Mouse (Mus musculus) hindbrain, embryonic 15.5 days (tissue): ENCODE measurements around the gene Gm26938. TPM values are rescaled to one million over a fixed set of nuclear protein-coding genes. Genes with fewer than 3 reads are reported as not detected.

Experiments
- ATAC-seq: fragments of 200-750 bp; cut with Nextera tagmentation; 2 replicates; pipeline ENCODE4 v1.8.0; 2017; ENCODE audit warnings: low read depth, moderate number of reproducible peaks, moderate TSS enrichment; ENCODE audit not compliant: low FRiP score
- H3K27ac ChIP-seq: fragments of 300-500 bp; sonication (generic); replicated peaks from 2 replicates; pipeline ENCODE4 v1.5.1; 2015; ENCODE audit warnings: mild to moderate bottlenecking, inconsistent platforms
- H3K27me3 ChIP-seq: fragments of 300-500 bp; sonication (generic); 2 replicates; pipeline ENCODE4 v1.6.1; 2015; ENCODE audit warnings: control low read depth, inconsistent platforms
- H3K36me3 ChIP-seq: fragments of 300-500 bp; sonication (generic); 2 replicates; pipeline ENCODE4 v1.6.1; 2015; ENCODE audit warnings: control low read depth, inconsistent platforms
- H3K4me1 ChIP-seq: fragments of 300-500 bp; sonication (generic); replicated peaks from 2 replicates; pipeline ENCODE4 v1.6.1; 2015; ENCODE audit warnings: control low read depth, inconsistent platforms
- H3K4me2 ChIP-seq: fragments of 300-500 bp; sonication (generic); 2 replicates; pipeline ENCODE4 v1.6.1; 2015; ENCODE audit warnings: moderate library complexity, mild to moderate bottlenecking, inconsistent platforms
- H3K4me3 ChIP-seq: fragments of 300-500 bp; sonication (generic); 2 replicates; pipeline ENCODE4 v1.5.1; 2015; ENCODE audit warnings: mild to moderate bottlenecking, inconsistent platforms
- H3K9ac ChIP-seq: fragments of 300-500 bp; sonication (generic); 2 replicates; pipeline ENCODE4 v1.6.1; 2015; ENCODE audit warnings: inconsistent platforms
- H3K9me3 ChIP-seq: fragments of 300-500 bp; sonication (generic); 2 replicates; pipeline ENCODE4 v1.6.1; 2016; ENCODE audit warnings: control low read depth, inconsistent platforms
- WGBS: fragments of 180-500 bp; shearing (Covaris S2); methylation state at CpG from one replicate; pipeline ENCODE4 v1.1.7; 2015; 5-methylcytosine and 5-hydroxymethylcytosine counted together
- polyA plus RNA-seq: library from polyadenylated mRNA; unstranded; fragments of >200 nt; fragmentation: Nextera tagmentation; extraction: Ambion mirVana; gene quantifications from 2 replicates; pipeline ENCODE4 v1.2.1, GENCODE M21; 2015

Gene Gm26938
- polyA plus RNA-seq, 1 experiment from 2014 or later, result not detected

DNA sequence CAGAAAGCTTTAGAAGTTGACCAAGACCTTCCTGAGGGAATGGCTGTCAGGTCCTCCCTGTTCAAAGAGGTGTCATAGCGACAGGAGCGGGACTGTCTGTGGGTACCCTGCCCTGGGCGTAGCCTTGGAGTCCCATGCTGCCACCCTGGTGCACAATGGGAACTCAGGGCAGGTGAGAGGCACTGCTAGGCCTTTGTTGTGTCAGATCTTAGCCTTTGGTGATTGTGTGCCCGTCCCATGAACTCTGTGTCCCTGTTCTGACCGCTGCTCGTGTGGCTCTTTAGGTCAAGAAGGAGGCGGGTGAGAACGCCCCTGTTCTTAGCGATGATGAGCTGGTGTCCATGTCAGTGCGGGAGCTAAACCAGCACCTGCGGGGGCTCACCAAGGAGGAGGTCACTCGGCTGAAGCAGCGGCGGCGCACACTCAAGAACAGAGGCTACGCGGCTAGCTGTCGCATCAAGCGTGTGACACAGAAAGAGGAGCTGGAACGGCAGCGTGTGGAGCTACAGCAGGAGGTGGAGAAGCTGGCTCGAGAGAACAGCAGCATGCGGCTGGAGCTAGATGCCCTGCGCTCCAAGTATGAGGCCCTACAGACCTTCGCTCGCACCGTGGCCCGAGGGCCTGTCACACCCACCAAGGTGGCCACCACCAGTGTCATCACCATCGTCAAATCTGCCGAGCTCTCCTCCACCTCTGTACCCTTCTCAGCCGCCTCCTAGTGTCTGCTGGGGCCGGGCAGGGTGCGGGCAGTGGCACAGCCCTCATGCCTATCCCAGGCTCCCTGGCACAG, 26.2 kb downstream of the Gm26938 start:
- H3K9me3 ChIP-seq, result no peaks in the 10 kb centered on the region
- H3K4me2 ChIP-seq, result no peak overlapping the region
- H3K4me3 ChIP-seq, result no peak overlapping the region
- peaks cover 15% of the 10 kb centered on the region; the same call in 1 of the 2 replicates for H3K36me3 ChIP-seq
- no peak overlapping the region for H3K27ac ChIP-seq
- WGBS, result 90% methylated on average over 32 of the region's 33 CpGs
- no peak overlapping the region for H3K9ac ChIP-seq
- H3K27me3 ChIP-seq, result no peaks in the 10 kb centered on the region
- peaks cover 48% of the 10 kb centered on the region for H3K4me1 ChIP-seq
- no peak for ATAC-seq

DNA sequence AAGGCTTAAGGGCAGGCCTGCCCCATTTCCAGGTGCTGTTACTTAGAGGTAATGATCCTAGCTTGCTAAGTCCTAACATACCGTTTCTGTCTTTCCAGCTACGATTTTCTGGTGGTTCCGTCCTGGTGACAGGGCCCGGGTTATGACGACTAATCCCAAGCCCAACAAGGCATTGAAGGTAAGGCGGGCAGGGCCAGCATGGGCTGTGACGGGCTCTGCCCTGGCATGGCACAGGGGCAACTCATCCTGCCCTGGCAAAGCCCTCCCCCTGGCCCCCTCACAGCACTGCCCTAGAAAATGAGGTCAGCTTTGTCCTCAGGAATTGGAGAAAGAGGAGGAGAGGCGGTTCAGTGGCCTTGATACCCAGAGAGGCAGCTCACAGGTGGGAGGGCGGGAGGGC, 27.2 kb downstream of the Gm26938 start:
- Histone ChIP-seq H3K27me3 (no peaks in the 10 kb centered on the region), H3K4me2 (peak overlapping the region; percentile 59), H3K4me3 (no peak overlapping the region), H3K9me3 (no peaks in the 10 kb centered on the region), H3K36me3 (peaks cover 15% of the 10 kb centered on the region; the same call in 1 of the 2 replicates), H3K9ac (no peak overlapping the region), H3K4me1 (peaks cover 47% of the 10 kb centered on the region), H3K27ac (no peak overlapping the region)
- WGBS, result 88% methylated on average over 9 of the region's 9 CpGs
- no peak for ATAC-seq

GRCm38 (mm10) chr5:139798168-139798900, 27.9 kb downstream of the Gm26938 start:
- H3K4me1 ChIP-seq, result peaks cover 45% of the 10 kb centered on the region
- peak overlapping the region; percentile 39 for H3K9ac ChIP-seq
- H3K4me2 ChIP-seq, result peak overlapping the region; percentile 59
- H3K4me3 ChIP-seq, result peak overlapping the region; percentile 29
- 29% methylated on average over 12 of the region's 12 CpGs for WGBS
- peak overlapping the region; percentile 87 for H3K27ac ChIP-seq
- 0 out of 2 replicates have a peak, but pooled peaks cover 5% of the 10 kb centered on the region for H3K27me3 ChIP-seq
- peak; percentile 56 for ATAC-seq
- H3K9me3 ChIP-seq, result no peaks in the 10 kb centered on the region
- peaks cover 15% of the 10 kb centered on the region; the same call in 1 of the 2 replicates for H3K36me3 ChIP-seq

DNA sequence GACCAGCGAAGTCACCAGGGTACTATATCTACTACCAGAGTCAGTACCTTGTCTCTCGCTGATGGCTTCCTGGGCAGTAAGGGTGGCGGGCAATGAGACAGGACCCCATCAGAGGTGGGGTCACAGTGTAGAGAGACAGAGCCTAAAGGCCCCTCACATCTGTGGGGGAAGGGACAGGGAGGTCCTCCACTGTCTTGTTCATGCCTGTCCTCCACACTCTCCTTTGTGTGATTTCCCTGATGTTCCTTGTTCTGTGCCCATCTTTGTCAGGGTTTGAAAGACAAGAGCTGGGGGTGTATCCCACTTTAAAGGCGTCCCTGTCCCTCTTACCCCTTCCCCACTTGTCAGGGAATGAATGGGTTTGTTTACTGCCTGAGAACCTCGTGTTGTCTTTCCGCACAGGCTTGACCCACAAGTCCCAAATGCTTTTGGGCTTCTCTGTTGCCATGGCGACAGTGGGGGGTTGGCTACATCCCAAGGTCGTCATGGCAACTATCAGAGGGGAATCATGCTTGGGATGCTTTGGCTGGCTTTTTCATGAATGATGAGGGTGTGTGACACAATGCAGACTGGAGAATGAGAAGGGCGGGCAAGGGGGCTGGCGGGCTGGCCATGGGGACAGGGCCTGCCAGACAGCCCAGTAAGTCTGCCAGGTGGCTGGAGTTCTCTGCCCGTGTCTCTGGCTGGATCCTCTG, 28.6 kb downstream of the Gm26938 start:
- Histone ChIP-seq H3K27me3 (0 out of 2 replicates have a peak, but pooled peaks cover 5% of the 10 kb centered on the region), H3K4me2 (peak overlapping the region; percentile 59)
- WGBS, result 13% methylated on average over 11 of the region's 11 CpGs

GRCm38 (mm10) chr5:139796900-139797299, 29.3 kb downstream of the Gm26938 start:
- H3K4me2 ChIP-seq, result peak overlapping the region; percentile 59
- no peak overlapping the region; the same call in 1 of the 2 replicates for H3K9ac ChIP-seq
- peaks cover 15% of the 10 kb centered on the region; the same call in 1 of the 2 replicates for H3K36me3 ChIP-seq
- peak; percentile 17 for ATAC-seq
- 17% methylated on average over 13 of the region's 13 CpGs for WGBS
- peak overlapping the region; percentile 87 for H3K27ac ChIP-seq
- no peaks in the 10 kb centered on the region for H3K9me3 ChIP-seq
- H3K27me3 ChIP-seq, result 0 out of 2 replicates have a peak, but pooled peaks cover 5% of the 10 kb centered on the region
- H3K4me3 ChIP-seq, result no peak overlapping the region
- peaks cover 58% of the 10 kb centered on the region for H3K4me1 ChIP-seq

More for the DNA sequence above, 28.6 kb downstream of the Gm26938 start:
- Histone ChIP-seq H3K4me3 (peak overlapping the region; percentile 29), H3K9me3 (no peaks in the 10 kb centered on the region), H3K4me1 (peaks cover 51% of the 10 kb centered on the region), H3K36me3 (peaks cover 15% of the 10 kb centered on the region; the same call in 1 of the 2 replicates), H3K9ac (peak overlapping the region; percentile 39), H3K27ac (peak overlapping the region; percentile 87)
- ATAC-seq, result peak; percentile 88

- Histone ChIP-seq H3K4me1 (peaks cover 62% of the 10 kb centered on the region), H3K9me3 (no peaks in the 10 kb centered on the region), H3K4me3 (no peak overlapping the region), H3K4me2 (no peak overlapping the region), H3K27ac (no peak overlapping the region), H3K27me3 (0 out of 2 replicates have a peak, but pooled peaks cover 5% of the 10 kb centered on the region), H3K36me3 (peaks cover 15% of the 10 kb centered on the region; the same call in 1 of the 2 replicates), H3K9ac (no peak overlapping the region)
- WGBS, result 75% methylated on average over 9 of the region's 9 CpGs
- ATAC-seq, result no peak
Measured at GRCm38 (mm10) chr5:139796001-139796620, 30.1 kb downstream of the Gm26938 start.

DNA sequence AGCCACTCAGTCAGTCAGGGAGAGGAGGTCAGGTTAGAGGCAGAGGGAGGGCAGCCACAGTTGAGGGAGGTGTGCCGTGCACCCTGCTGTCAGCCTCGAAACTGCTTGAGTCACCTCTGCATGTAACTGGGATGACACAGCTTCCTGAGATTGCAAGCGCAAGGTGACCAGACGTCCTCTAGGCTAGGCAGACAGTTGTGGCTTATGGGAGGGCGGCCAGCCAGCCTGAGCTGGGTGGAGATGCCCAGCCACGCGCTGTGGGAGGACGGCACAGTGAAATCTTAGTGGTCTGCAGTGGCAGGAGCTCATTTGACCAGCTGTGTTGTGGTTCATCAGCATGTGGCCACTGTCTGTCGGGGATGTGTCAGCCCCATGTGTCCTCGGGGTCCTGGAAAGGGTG, 31.3 kb downstream of the Gm26938 start:
- H3K9me3 ChIP-seq, result no peaks in the 10 kb centered on the region
- peaks cover 62% of the 10 kb centered on the region for H3K4me1 ChIP-seq
- no peak overlapping the region for H3K9ac ChIP-seq
- 61% methylated on average over 10 of the region's 10 CpGs for WGBS
- no peak overlapping the region for H3K27ac ChIP-seq
- H3K36me3 ChIP-seq, result 0 out of 2 replicates have a peak, but pooled peaks cover 5% of the 10 kb centered on the region
- H3K4me2 ChIP-seq, result no peak overlapping the region
- no peak for ATAC-seq
- H3K27me3 ChIP-seq, result 0 out of 2 replicates have a peak, but pooled peaks cover 5% of the 10 kb centered on the region
- no peak overlapping the region for H3K4me3 ChIP-seq

GRCm38 (mm10) chr5:139794137-139794536, 32.1 kb downstream of the Gm26938 start:
- no peaks in the 10 kb centered on the region for H3K36me3 ChIP-seq
- 0 out of 2 replicates have a peak, but pooled peaks cover 5% of the 10 kb centered on the region for H3K27me3 ChIP-seq
- no peak overlapping the region for H3K4me2 ChIP-seq
- H3K9ac ChIP-seq, result no peak overlapping the region
- WGBS, result 95% methylated on average over 5 of the region's 5 CpGs
- no peaks in the 10 kb centered on the region for H3K9me3 ChIP-seq
- no peak overlapping the region for H3K27ac ChIP-seq
- ATAC-seq, result no peak
- H3K4me1 ChIP-seq, result peaks cover 56% of the 10 kb centered on the region
- H3K4me3 ChIP-seq, result no peak overlapping the region

DNA sequence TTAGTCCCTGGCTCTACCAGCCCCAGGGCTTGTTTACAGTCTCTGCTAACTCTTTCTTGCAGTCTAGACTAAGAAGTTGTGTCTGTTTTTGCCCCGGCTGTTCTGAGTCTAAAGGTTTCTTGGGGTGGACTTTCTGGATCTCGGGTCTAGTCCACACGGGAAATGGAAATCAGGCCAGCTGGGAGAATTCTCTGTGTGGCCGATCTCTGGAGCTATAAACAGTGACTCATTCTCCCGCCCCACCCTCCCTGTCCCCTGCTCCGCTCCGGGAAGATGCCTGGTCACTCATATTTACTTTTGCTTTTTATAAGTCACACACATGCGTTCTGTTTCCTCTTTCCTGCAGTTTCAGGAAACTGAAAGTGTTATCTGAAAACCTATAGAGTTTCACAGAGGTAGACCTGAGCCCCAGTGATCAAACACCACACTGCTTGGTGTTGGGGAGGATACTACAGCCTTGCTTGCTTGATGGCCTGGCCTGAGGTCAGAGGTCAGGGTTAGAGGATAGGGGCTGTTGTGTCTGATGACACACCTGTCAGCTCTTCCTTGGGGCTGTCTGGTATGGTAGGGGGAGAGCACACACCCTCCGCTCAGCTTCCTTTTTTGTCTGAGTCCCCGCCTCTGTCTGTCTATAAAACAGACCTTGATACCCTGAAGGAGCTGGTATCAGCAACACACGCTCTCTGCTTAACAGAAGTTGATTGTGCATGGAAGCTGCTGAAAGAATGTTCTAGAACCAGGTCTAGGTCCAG, 32.7 kb downstream of the Gm26938 start:
- no peak overlapping the region for H3K4me3 ChIP-seq
- no peaks in the 10 kb centered on the region for H3K36me3 ChIP-seq
- H3K4me1 ChIP-seq, result peaks cover 49% of the 10 kb centered on the region
- H3K4me2 ChIP-seq, result no peak overlapping the region
- no peaks in the 10 kb centered on the region for H3K9me3 ChIP-seq
- H3K9ac ChIP-seq, result no peak overlapping the region
- WGBS, result 72% methylated on average over 11 of the region's 11 CpGs
- ATAC-seq, result no peak
- no peak overlapping the region for H3K27ac ChIP-seq
- H3K27me3 ChIP-seq, result 0 out of 2 replicates have a peak, but pooled peaks cover 5% of the 10 kb centered on the region

GRCm38 (mm10) chr5:139792966-139793337, 33.3 kb downstream of the Gm26938 start:
- no peak overlapping the region for H3K4me3 ChIP-seq
- H3K9ac ChIP-seq, result no peak overlapping the region
- ATAC-seq, result no peak
- 0 out of 2 replicates have a peak overlapping the region, but pooled peaks have one; percentile 95 for H3K4me2 ChIP-seq
- H3K4me1 ChIP-seq, result peaks cover 44% of the 10 kb centered on the region
- no peaks in the 10 kb centered on the region for H3K36me3 ChIP-seq
- WGBS, result 74% methylated on average over 3 of the region's 3 CpGs
- no peaks in the 10 kb centered on the region for H3K9me3 ChIP-seq
- no peak overlapping the region for H3K27ac ChIP-seq
- H3K27me3 ChIP-seq, result 0 out of 2 replicates have a peak, but pooled peaks cover 5% of the 10 kb centered on the region
